Mouse (Mus musculus): ENCODE results near the gene Hexb.

- TF ChIP-seq GATA1 (IDR thresholded peaks at IDR 0.05; ENCODE audit: low read length) (no peak), TAL1 (IDR thresholded peaks at IDR 0.05; ENCODE audit: low read length) (no peak)
Observed at GRCm38 (mm10) chr13:97215563-97215962, 17.4 kb upstream of the Hexb start.
